9 mouse cellular contexts compared by ENCODE assay signal in genomic region chr1:37634658-37635057, GRCm38 (mm10).
DNase-seq lines count a peak whose midpoint lies in the region; ATAC-seq and TF ChIP-seq lines count a peak whose summit lies in the region.
"Had no signal": no experiment of that assay in that cellular context is flagged by ENCODE, and none has a peak within 500 bp of the region (broad histone marks: within the 10 kb centered on the region; RNA-seq: fewer than 3 reads in every experiment).

No protein-coding gene starts in this region.

- H3K27ac ChIP-seq in intestine, embryonic 14.5 days (ENCODE audit: low read depth), result no peak overlapping the region
- no peak overlapping the region for H3K27ac ChIP-seq in intestine, embryonic 16.5 days (ENCODE audit: low read length)
- no peak overlapping the region for H3K27ac ChIP-seq in kidney, postnatal 0 days
- H3K27ac ChIP-seq in neural tube, embryonic 12.5 days, result no peak overlapping the region
- H3K27ac ChIP-seq: liver, embryonic 13.5 days had no signal

- H3K9ac ChIP-seq in intestine, embryonic 14.5 days (ENCODE audit: low read length), result no peak overlapping the region
- no peak overlapping the region for H3K9ac ChIP-seq in intestine, embryonic 16.5 days (ENCODE audit: low read depth, low read length)
- no peak overlapping the region for H3K9ac ChIP-seq in kidney, postnatal 0 days (ENCODE audit: low read depth, low read length)
- no peak overlapping the region for H3K9ac ChIP-seq in neural tube, embryonic 12.5 days
- H3K9ac ChIP-seq: liver, embryonic 13.5 days had no signal

- no peaks in the 10 kb centered on the region for H3K9me3 ChIP-seq in intestine, embryonic 14.5 days (ENCODE audit: control insufficient read depth, low read length)
- H3K9me3 ChIP-seq in intestine, embryonic 16.5 days (ENCODE audit: control insufficient read depth, low read length), result no peaks in the 10 kb centered on the region
- H3K9me3 ChIP-seq in kidney, postnatal 0 days (replicated peaks; ENCODE audit: low read length), result no peaks in the 10 kb centered on the region
- no peaks in the 10 kb centered on the region for H3K9me3 ChIP-seq in neural tube, embryonic 12.5 days
- H3K9me3 ChIP-seq: liver, embryonic 13.5 days had no signal

- H3K36me3 ChIP-seq in intestine, embryonic 14.5 days (ENCODE audit: control insufficient read depth, insufficient read depth, low read length), result no peaks in the 10 kb centered on the region
- H3K36me3 ChIP-seq in intestine, embryonic 16.5 days (ENCODE audit: control insufficient read depth, insufficient read depth, low read length), result no peaks in the 10 kb centered on the region
- H3K36me3 ChIP-seq in kidney, postnatal 0 days (ENCODE audit: insufficient read depth, low read length), result no peaks in the 10 kb centered on the region
- no peaks in the 10 kb centered on the region for H3K36me3 ChIP-seq in neural tube, embryonic 12.5 days
- H3K36me3 ChIP-seq: liver, embryonic 13.5 days had no signal

- no peaks in the 10 kb centered on the region; the same call in 1 of the 2 replicates for H3K4me1 ChIP-seq in intestine, embryonic 14.5 days (replicated peaks; ENCODE audit: control insufficient read depth, insufficient read depth, low read length)
- H3K4me1 ChIP-seq in intestine, embryonic 16.5 days (ENCODE audit: control insufficient read depth, insufficient read depth, low read length), result peaks cover 11% of the 10 kb centered on the region; the same call in 1 of the 2 replicates
- no peaks in the 10 kb centered on the region for H3K4me1 ChIP-seq in kidney, postnatal 0 days (replicated peaks; ENCODE audit: insufficient read depth, low read length)
- no peaks in the 10 kb centered on the region for H3K4me1 ChIP-seq in neural tube, embryonic 12.5 days

- no peaks in the 10 kb centered on the region for H3K27me3 ChIP-seq in intestine, embryonic 14.5 days (replicated peaks; ENCODE audit: control insufficient read depth, insufficient read depth, low read length)
- H3K27me3 ChIP-seq in intestine, embryonic 16.5 days (replicated peaks; ENCODE audit: control insufficient read depth, insufficient read depth, low read length), result no peaks in the 10 kb centered on the region
- H3K27me3 ChIP-seq in kidney, postnatal 0 days (ENCODE audit: insufficient read depth, low read length), result no peaks in the 10 kb centered on the region
- H3K27me3 ChIP-seq in neural tube, embryonic 12.5 days (replicated peaks), result no peaks in the 10 kb centered on the region
- H3K27me3 ChIP-seq: liver, embryonic 13.5 days had no signal

- 18% methylated on average over 4 of the region's 4 CpGs for WGBS in intestine, embryonic 14.5 days
- 18% methylated on average over 4 of the region's 4 CpGs for WGBS in intestine, embryonic 16.5 days
- 17% methylated on average over 4 of the region's 4 CpGs for WGBS in kidney, postnatal 0 days
- WGBS in neural tube, embryonic 12.5 days, result 24% methylated on average over 4 of the region's 4 CpGs

- H3K4me2 ChIP-seq in intestine, embryonic 14.5 days (ENCODE audit: low read length), result no peak overlapping the region
- no peak overlapping the region for H3K4me2 ChIP-seq in intestine, embryonic 16.5 days (ENCODE audit: low read depth, low read length)
- no peak overlapping the region for H3K4me2 ChIP-seq in kidney, postnatal 0 days (ENCODE audit: low read length)
- H3K4me2 ChIP-seq in neural tube, embryonic 12.5 days (replicated peaks), result no peak overlapping the region
- H3K4me2 ChIP-seq: liver, embryonic 13.5 days had no signal

- ATAC-seq in intestine, embryonic 14.5 days (replicated peaks; ENCODE audit: low FRiP score, low TSS enrichment, low read depth), result no peak
- no peak for ATAC-seq in intestine, embryonic 16.5 days
- no peak for ATAC-seq in kidney, postnatal 0 days (replicated peaks; ENCODE audit: low FRiP score, low read depth)
- ATAC-seq in neural tube, embryonic 12.5 days (ENCODE audit: low FRiP score, low read depth), result 0 out of 2 replicates have a peak, but pooled peaks have one; percentile 44

- peak; percentile 96 for TF ChIP-seq CTCF in kidney, postnatal 0 days (IDR thresholded peaks at IDR 0.05; ENCODE audit: low read depth)

- no peak overlapping the region for H3K4me3 ChIP-seq in intestine, embryonic 14.5 days (ENCODE audit: low read depth, low read length)
- no peak overlapping the region for H3K4me3 ChIP-seq in intestine, embryonic 16.5 days (ENCODE audit: low read length)
- no peak overlapping the region for H3K4me3 ChIP-seq in kidney, postnatal 0 days (replicated peaks; ENCODE audit: low read depth, low read length)
- no peak overlapping the region for H3K4me3 ChIP-seq in neural tube, embryonic 12.5 days
- H3K4me3 ChIP-seq: liver, embryonic 13.5 days had no signal

- peak; percentile 71 for DNase-seq in intestine, embryonic 14.5 days (ENCODE audit: low spot score)
- DNase-seq in A20 (ENCODE audit: low read depth, low spot score) (peak; percentile 52), ES-CJ7 (ENCODE audit: low read depth, low spot score) (peak; percentile 55)
- DNase-seq in cerebellum, postnatal 10 days, result peak; percentile 79 to 81
- peak; percentile 65 for DNase-seq in kidney, postnatal 0 days (ENCODE audit: low spot score)
- no peak for DNase-seq in urinary bladder, adult 18-20 months (ENCODE audit: low spot score in 2 of 2)
- DNase-seq: liver, embryonic 13.5 days had no signal

Comparison
In these comparisons a context has a peak if more than half of its experiments do, and no peak if none do; other contexts are left out.
1. DNase-seq: peak in intestine, embryonic 14.5 days (single experiment), A20 (single experiment), ES-CJ7 (single experiment), cerebellum, postnatal 10 days (2 of 2) and kidney, postnatal 0 days (single experiment); none in urinary bladder, adult 18-20 months (0 of 2).